Mouse (Mus musculus) inflammation-experienced regulatory T-cells, adult 6 months (primary cell): Measurements from ENCODE around the gene Lgals3. TPM values are rescaled to one million over a fixed set of nuclear protein-coding genes. Genes with fewer than 3 reads are reported as not detected.
A peak's percentile ranks its signal among the peaks of the same experiment; 100 is the strongest.

Experiments
- ATAC-seq: one replicate; pipeline ENCODE4 v1.8.0; 2017
- polyA plus RNA-seq, 3 experiments: library from polyadenylated mRNA; unstranded; fragments of 100-300 nt; shearing (Covaris generic); gene quantifications; one replicate each; pipeline ENCODE4 v1.2.1; 2017

Lgals3 gene
- polyA plus RNA-seq, 3 experiments from 2014 or later: 7.1 to 195 (median 12.4) TPM

DNA sequence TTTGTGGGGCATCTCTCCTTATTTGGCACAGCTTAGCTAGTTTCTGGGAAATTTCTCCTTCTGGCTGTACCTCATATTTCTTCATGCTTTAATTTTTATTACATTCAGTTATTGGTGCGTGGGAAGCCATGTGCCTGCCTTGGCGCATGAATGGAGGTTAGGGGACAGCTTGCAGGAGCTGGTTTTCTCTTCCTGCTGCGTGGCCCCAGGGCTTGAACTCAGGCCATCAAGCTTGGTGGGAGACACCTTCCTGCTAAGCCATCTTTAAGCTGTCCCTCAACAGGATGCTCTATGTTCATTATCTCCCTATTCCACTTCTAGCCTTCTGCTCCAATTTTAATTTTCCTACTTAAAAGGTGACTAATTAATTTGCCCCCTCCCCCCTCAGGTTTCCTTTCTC, 3.2 kb downstream of the Lgals3 start:
- no peak for ATAC-seq

DNA sequence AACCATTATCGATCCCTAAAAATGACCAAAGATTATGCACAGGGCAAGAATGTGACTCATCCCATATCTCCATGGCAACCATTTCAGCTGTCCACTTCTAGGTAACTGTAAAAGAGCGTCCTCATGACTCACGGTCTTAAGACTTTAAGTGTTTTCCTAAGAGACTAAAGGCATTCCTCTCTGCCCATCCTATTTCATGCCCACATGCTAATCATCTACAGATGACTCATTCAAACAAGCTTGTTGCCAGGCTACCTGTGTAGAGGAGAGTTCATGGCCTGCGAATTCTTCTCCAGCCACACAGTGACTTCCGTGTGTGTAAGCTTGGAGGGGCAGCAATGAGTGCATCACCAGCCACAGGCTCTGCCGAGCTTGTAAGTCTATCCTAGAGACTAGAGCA, 4.1 kb downstream of the Lgals3 start:
- no peak for ATAC-seq

DNA sequence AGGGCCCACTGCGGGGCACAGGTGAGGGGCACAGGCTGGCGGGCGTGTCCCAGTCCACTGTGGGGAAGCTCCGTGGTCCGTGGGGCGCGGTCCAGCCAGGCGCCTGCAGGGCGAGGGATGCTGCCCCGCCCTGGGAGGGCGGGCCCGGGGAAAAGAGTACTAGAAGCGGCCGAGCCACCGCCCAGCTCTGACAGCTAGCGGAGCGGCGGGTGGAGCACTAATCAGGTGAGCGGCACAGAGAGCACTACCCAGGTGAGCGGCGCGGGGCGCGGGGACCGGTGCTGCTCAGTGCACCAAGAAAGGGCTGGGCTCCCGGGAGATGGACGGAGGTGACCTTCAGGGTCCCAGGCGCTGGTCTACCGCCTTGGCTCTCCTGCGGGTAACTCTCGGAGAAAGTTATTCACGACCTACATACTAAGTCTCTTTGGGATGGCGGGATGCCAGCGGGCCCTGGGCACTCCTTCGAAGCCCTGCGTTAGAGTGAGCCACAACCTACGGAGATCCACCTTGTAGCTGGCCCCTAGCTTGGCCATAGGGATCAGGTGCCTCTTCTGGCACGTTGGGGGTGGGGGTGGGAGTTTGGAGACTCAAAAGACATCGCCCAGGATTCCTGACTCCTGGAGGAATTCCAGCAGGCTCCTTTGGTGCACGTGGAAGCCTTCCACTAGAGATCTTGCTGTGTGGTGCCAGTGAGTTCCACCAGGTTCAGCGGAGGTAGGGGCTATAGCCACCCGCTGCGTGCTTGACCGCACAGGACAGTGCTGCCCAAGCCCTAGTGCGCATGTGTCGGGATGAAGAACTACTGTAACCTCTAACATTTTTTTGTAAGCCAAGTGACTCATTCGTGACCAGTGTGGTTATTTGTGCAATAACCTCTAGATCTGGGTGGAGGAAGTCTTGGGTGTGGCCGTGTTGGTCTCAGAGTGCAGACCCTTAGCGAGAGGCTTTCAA, 6.5 kb downstream of the Lgals3 start:
- ATAC-seq: peak; percentile 25

DNA sequence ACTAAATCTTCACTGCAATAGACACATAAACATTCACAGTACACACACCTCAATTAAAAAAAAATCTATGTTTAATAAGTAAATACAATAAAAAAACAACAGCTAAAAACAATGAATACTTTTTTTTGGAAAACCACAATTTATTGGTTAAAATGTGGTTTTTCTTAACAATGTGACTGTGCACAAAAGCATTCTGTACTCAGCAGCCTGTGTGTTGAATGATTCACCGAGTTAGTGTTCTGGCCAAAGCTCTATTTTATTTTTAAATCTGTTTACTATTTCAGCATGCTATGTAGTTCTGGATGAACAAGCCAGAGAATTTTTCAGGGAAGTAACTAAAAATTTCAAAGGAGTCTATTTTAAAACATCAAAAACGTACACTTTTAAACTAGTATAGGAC, 9.0 kb downstream of the Lgals3 start:
- no peak for ATAC-seq

DNA sequence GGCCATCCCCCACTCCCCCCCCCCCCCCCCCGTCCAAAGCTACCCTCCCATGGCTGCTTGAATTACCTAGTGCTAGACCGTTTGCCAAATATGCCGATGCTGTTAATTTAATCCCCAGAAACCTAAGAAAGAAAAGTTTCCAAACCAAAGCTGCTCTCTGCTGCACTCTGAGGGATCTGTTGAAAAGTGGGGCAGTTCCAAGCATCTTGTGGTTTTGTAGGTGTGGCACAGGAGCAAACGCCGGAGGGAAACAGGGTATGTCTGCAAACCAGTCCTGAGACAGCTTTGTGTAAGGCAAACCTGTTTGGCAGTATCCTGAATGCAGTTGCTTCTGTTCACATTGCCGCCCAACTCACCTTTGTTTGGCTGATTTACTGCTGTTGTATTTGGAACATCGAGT, 10.8 kb downstream of the Lgals3 start:
- no peak for ATAC-seq

DNA sequence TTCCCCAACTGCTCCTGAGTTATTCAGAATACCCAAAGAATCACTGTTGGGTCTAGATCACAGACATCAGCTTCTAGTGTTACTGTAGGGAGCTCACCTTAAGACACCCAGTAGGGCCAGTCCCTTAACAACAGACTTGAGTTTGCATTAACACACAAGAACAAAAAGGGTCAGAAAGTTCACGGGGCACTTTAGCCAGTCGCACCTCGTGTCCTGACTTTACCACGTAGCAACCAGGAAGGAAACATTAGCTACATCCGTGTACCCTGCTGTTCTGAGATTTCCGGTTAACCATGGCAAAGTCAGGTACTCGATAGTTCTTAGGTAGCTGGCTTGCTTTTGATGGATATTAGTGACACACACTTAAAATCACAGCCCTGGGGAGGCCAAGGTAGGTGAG, 16.4 kb downstream of the Lgals3 start:
- no peak for ATAC-seq

DNA sequence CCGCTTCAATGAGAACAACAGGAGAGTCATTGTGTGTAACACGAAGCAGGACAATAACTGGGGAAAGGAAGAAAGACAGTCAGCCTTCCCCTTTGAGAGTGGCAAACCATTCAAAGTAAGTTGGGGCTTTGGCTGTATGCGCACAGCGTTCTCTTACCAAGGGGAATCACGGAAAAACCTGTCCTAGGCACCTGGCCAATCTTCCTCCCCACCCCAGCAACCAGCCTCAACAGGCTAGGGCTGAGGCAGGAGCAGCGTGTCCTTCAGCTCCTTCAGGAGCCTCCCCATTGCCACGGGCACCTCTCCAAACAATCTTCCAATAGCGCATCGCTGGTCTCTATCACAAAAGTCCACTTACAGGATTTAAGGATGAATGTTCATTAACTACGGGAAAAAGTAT, 17.1 kb downstream of the Lgals3 start:
- no peak for ATAC-seq

DNA sequence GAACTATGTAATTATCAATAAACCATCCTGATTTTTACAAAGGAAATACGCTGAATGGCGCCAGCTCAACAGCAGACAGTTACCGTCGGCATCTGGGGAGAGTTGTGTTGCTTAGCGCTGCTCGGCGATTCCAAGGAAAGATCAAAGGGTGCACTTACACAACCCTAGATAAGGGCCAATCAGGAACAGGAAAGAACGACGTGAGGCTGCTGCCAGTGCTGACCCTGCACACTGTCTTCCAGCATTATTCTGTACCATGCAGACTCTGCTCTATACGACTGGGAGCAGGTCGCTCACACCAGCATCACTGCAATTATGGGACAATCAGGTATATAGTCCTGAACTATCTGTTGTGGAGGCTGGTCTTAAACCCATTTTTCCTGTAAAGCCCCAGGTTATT, 18.6 kb downstream of the Lgals3 start:
- ATAC-seq: no peak

DNA sequence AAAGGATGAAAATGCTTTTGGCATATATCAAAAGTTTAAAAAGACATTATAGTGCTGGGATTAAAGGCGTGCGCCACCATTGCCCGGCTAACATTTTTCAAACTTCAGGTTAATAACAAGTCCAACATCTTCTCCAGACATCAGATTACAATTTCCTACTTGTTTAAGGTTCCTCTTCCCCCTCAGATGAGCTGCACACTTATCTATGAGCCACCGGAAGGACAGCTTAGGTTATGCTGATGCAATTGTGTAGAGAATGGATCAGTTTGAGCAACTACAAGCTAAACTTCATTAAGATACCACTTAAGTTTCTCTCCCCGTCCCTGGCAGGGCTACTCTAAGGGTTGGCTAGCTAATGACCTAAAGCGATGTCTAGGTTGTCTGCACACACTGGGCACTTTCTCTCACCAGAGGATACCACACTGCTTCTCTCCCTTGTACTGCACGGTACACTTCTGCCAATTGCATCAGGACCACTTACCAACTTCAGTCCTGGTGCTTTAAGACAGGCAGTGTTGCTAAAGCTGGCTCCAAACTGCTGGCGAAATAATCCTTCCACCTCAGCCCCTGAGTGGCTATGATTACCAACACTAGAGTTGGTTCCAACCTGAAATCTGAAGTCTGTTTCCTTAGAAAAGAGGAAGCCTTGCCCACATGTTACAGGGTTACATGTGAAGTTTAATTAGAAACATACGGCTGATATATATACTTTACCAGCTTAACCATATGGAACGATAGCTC, 26.0 kb downstream of the Lgals3 start:
- ATAC-seq: no peak

DNA sequence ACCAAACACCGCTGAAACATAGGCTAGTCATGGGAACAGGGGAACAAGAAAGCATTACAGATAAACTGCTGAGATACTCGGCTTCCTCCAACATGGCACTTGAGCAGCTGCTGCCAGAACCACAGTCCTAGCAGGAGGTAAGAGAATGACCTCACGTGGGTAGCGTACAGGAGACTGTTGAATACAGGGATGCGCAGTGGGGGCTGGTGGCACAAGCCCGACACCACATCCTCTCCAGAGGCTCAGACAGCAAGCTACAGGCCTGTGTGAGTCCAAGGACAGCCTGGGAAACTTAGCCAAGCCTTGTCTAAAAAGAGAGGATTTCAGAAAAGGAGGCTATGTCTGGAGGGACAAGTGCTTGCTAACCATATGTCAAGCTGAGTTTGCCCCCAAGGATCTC, 27.5 kb downstream of the Lgals3 start:
- peak; percentile 70 for ATAC-seq

DNA sequence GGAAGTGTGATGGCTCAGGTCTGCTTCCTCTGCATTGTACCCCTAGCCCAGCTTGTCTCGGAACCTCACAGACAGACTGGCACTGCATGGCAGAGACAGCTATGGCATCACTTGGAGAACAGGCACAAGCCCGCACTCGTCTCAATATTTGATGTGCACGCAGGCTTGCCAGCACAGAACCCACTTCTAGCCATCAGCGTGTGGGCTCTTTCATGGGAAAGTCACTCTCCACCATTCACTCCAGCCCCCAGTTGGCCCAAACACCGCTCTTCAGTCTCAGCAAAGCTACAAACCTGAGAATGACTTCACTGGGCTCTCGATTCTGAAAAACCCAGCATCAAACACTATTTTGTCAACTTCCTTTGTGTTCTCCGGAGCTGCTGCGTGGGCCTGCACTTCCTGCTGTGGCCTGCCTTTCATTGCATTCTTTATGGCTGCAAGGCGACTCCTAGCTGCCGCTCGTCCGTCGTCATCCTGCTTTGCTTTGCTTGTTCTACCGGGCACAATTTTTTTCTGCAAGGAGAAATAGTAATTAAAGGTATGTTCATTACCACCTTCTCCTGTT, 28.0 kb downstream of the Lgals3 start:
- peak; percentile 86 for ATAC-seq

DNA sequence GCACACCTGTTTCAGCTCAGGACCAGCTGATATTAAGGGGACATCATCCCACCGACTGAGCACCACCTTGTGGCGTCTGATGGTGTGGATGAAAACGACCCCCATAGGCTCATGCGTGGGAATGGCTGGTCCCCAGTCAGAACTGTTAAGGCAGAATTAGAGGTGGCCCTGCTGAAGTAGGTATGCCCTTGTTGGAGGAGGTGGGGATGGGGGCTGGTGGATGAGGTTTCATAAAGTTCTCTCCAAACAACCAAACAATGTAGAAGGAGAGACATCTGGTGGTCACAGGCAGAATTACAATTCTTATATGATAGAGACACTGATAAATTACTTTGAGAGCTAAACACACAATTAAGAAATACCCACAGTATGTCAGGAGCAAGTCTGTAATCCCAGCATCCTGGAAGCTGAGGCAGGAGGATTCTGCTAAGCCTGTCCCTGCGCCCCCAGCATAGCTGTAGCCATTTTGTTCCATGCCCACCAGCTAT, 28.7 kb downstream of the Lgals3 start:
- peak; percentile 41 for ATAC-seq

DNA sequence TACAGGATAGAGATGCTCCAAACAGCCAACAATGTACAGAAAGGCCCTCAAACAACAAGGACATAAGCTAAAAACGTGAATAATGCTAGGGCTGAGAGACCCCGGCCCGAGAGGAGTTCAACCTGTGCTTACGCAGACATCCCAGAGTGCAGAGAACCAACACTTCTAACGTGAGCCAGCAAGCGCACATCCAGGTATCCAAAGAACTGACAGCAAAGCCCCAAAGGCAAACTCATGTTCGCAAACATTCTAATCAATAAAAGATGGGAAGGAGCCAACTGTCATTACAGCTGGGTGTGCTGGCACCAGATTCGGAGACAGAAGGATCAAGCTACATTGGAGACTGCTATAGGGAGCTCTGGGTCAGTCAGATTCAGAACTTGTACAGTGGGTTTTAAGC, 35.2 kb downstream of the Lgals3 start:
- ATAC-seq: no peak

DNA sequence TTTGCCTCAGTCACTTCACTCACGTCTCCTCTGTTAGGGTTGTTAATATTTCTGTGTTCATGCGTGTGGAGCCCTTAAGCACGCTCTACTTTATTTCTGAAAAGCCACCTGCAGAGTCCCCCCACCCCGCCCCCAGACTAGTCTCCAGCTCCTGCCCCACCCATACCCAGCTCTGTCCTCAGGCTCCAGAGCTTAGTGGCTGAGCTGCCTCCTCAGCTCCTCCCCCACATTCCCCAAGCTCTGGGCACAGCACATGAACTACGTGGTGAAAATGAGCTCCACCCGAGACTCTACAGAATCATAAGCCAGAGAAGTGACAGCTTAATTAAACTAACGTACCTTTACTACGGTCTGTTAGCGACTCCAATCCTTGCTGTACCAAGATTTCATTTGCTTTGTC, 38.4 kb downstream of the Lgals3 start:
- no peak for ATAC-seq

DNA sequence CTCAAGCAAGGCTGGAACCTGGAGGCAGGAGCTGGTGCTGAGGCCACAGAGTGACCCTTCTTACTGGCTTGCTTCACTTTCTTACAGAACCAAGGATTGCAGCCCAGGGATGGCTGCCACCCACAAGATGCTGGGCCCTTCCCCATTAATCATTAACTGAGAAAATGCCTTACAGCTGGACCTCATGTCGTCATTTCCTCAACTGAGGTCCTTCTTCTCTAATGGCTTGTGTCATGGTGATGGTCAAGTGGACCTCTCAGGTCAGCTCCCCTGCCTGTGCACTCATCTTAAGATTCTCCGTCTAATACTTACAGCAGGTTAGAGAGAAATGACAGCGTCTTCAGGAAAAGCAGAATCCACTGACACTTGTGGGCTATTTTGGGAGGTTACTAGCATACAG, 49.8 kb downstream of the Lgals3 start:
- no peak for ATAC-seq

DNA sequence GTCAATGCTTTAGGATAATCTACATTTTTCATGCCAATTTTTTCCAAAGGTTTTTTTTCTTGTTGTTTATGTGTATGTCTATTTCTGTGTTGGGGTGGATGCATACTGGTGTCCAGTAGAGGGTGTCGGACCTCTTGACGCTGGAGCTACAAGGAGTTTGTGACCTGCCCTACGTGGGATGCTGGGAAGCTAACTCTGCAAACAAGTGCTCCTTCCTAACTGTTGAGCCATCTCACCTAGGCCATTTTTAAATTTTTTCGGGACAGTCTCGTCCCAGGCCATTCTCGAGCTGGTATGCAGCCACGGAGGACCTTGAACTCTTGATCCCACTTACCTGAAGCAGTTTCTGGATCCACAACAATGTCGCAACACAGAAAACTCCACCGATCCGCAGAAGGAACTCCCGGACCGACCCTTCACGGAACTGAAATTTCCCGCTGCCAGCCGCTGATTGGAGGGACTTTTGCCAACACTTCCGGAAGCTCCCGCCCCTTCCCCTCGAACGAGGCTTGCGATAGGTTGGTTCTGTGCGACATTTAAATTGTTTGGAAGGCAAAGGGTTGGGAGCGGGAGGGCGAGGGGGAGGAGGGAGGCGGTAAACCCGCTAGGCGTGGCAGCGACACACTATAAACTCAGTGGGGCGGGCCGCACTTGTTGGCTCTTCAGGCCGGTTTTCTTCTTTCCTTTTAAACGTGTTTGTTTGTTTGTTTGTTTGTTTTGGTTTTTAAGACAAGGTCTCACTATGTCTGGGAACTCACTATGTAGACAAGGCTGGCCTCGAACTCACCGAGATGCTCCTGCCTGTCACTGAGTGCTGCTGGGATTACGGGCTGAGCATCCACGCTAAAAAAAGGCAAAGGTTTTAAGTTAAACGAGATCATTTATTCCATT, 50.5 kb downstream of the Lgals3 start, which contains the start of gene Dlgap5:
Gene Dlgap5 (minus strand): TSS at position 633 of the 891 bp plus-strand sequence.
- peak; percentile 99 for ATAC-seq

DNA sequence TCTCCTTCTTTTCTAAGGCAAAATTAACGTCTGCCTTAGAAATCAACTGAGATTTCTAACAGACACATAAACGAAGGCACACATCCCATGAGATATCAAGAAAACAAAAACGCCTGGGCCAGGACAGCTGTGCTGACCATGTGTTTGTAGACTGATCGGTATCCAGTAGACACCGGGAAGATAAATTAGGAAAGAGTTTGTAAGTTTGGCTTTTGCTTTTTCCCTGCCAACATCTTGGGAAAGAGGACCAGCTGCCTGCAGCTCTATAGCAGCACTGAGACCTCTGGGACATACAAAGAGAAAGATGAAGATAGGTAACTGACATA, 51.1 kb downstream of the Lgals3 start:
- no peak for ATAC-seq

DNA sequence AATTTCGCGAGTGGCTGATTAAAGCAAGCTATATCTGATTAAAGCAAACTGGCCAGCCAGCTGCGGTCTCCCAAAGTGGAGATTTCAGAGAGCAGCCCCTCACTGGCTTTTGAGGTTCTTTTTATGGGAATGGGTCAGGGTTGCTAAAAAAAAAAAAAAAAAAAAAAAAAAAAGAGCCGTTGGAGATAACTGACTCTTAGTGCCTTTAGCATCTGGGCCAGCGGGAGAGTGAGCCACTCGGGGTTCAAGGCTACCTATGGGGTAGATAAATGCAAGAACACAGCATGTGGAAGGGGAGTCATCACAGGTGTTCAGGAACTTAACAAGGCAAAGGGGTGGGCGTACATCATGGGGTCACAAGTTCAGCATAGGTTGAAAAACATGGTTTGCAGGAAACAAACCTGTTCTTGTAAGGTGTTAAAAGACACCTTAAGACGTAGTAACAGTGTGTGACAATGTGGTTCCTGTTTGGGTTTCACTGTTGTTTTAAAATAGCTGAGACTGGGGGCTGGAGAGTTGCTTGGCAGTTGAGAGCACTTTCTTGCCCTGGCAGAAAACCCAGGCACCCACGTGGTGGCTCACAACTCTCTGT, 51.6 kb downstream of the Lgals3 start:
- no peak for ATAC-seq

DNA sequence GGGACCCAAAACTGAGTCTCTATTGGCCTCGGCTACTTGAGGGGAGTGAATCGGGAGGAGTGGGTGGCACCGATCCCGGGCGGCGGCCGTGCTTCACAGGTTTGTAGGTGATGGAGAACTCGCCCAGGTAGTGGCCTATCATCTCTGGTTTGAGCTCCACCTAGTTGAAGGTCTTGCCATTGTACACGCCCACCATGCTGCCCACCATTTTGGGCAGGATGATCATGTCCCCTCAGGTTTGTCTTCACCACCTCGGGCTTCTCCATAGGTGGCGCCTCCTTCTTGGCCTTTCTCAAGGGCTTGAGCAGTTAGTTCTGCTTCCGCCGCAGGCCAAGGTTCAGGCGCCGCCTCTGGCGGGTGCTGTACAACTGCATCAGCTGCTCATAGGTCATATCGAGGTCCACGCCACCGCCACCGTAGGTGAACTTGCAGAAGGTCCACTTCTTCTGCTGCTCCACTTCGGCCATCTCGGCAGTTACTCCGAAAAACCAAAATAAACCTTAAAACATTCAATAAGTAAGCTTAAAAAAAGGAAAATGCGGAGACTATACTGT, 52.2 kb downstream of the Lgals3 start:
- no peak for ATAC-seq

DNA sequence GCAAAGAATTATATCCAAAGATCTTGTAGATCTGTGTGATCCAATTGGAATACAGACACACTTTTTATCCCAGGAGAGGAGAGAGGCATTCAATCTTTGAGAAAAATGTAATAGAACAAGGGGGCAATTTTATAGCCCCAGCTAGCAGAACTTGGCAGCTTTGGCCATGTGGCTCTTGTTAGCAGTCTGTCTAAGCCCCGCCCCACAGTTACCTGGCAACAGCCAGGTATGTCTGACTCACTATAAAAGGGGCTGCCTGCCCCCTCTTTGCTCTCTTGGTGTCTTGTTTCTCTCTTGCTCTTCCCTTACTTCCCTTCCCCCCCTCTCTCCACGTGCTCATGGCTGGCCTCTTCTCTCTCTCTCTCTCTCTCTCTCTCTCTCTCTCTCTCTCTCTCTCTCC, 54.1 kb downstream of the Lgals3 start:
- ATAC-seq: no peak

DNA sequence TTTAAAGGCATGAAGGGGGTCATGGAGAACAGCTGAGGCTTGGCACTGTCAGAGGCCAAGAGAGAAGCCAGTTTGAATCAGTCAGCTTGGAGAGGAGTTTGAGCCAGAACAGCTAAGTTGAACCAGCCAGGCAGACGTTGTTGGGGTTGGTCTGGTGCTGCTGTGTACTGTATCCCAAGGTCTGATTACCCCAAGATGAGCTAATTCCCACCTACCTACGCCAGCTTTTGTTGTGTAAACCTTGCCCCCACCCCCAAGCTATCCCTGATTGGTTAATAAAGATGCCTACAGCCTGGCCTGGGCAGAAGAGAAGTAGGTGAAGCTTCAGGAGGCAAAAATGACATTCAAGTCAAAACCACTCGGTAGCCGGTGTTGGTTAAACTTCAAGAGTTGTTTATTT, 54.9 kb downstream of the Lgals3 start:
- no peak for ATAC-seq

DNA sequence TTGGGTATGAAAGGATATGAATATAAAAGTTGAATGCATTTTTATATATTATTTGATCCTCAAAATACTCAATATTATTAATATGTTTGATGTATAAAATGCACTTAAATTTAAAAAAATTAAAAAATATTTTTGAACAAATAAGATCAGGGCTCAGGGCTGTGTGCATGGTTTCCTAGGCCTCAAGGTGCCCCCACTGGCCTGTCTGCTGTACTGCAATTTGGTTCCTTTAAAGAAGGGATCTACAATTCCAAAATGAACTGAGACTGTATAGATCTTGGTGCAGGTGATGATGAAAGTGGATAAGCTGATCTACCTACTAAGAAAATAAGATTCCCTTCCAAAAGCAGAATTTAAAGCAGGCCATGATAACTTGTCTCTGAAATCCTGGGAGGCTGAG, 65.4 kb downstream of the Lgals3 start:
- ATAC-seq: peak; percentile 50
